In genomic region chr3:58704547-58704946, GRCm38 (mm10) we compare ENCODE assay signal across 21 mouse cellular contexts. TPM values are rescaled to one million over a fixed set of nuclear protein-coding genes. Genes with fewer than 3 reads are reported as not detected.
DNase-seq lines count a peak whose midpoint lies in the region; ATAC-seq and TF ChIP-seq lines count a peak whose summit lies in the region.
"Had no signal": no experiment of that assay in that cellular context is flagged by ENCODE, and none has a peak within 500 bp of the region (broad histone marks: within the 10 kb centered on the region; RNA-seq: fewer than 3 reads in every experiment).

No protein-coding gene starts in this region.

- no peaks in the 10 kb centered on the region for H3K4me1 ChIP-seq in heart, postnatal 0 days (ENCODE audit: control insufficient read depth, insufficient read depth)
- H3K4me1 ChIP-seq: forebrain, embryonic 15.5 days; limb, embryonic 12.5 days; liver, embryonic 13.5 days; midbrain, embryonic 12.5 days; neural tube, embryonic 12.5 days had no signal

- H3K4me3 ChIP-seq in heart, postnatal 0 days (ENCODE audit: low read depth, low read length) = no peak overlapping the region
- no peak overlapping the region for H3K4me3 ChIP-seq in left cerebral cortex, adult 2 months
- H3K4me3 ChIP-seq: forebrain, embryonic 15.5 days; heart, adult 2 months; limb, embryonic 12.5 days; liver, embryonic 13.5 days; midbrain, embryonic 12.5 days; neural tube, embryonic 12.5 days had no signal

- no peak for DNase-seq in heart, postnatal 0 days (ENCODE audit: low spot score)
- no peak for DNase-seq in heart, adult 18-20 months
- DNase-seq in left cerebral cortex, postnatal 4 days = peak; percentile 9
- DNase-seq in left cerebral cortex, adult 18-20 months (ENCODE audit: low spot score in 2 of 2) = no peak
- peak; percentile 20 for DNase-seq in retina, embryonic 14.5 days (ENCODE audit: low spot score)
- no peak for DNase-seq in retina, postnatal 1 day
- no peak for DNase-seq in left cerebral cortex, adult 2 months (ENCODE audit: extremely low spot score in 1 of 2, low spot score in 2 of 2)
- DNase-seq: adrenal gland, postnatal 36 days; cerebellum, adult 11 months; cerebellum, postnatal 36 days; gastrocnemius, postnatal 10 days; heart, adult 2 months; heart, postnatal 36 days; liver, embryonic 13.5 days; thymus, postnatal 25 days had no signal

- no peak for TF ChIP-seq EP300 in heart, postnatal 0 days (IDR thresholded peaks at IDR 0.05; ENCODE audit: low read depth)

- no peaks in the 10 kb centered on the region for H3K9me3 ChIP-seq in heart, postnatal 0 days (replicated peaks; ENCODE audit: control insufficient read depth, low read length)
- H3K9me3 ChIP-seq: forebrain, embryonic 15.5 days; limb, embryonic 12.5 days; liver, embryonic 13.5 days; midbrain, embryonic 12.5 days; neural tube, embryonic 12.5 days had no signal

- no peak overlapping the region for H3K9ac ChIP-seq in heart, postnatal 0 days (replicated peaks; ENCODE audit: low read depth, low read length)
- H3K9ac ChIP-seq: forebrain, embryonic 15.5 days; hindbrain, embryonic 14.5 days; limb, embryonic 12.5 days; liver, embryonic 13.5 days; midbrain, embryonic 12.5 days; neural tube, embryonic 12.5 days had no signal

- H3K36me3 ChIP-seq in heart, postnatal 0 days (replicated peaks; ENCODE audit: control insufficient read depth, insufficient read depth, low read length) = no peaks in the 10 kb centered on the region
- H3K36me3 ChIP-seq: forebrain, embryonic 15.5 days; limb, embryonic 12.5 days; liver, embryonic 13.5 days; midbrain, embryonic 12.5 days; neural tube, embryonic 12.5 days had no signal

- no peaks in the 10 kb centered on the region for H3K27me3 ChIP-seq in heart, postnatal 0 days (ENCODE audit: control insufficient read depth, insufficient read depth, low read length)
- H3K27me3 ChIP-seq: forebrain, embryonic 15.5 days; limb, embryonic 12.5 days; liver, embryonic 13.5 days; midbrain, embryonic 12.5 days; neural tube, embryonic 12.5 days had no signal

- no peak overlapping the region for H3K4me2 ChIP-seq in heart, postnatal 0 days (ENCODE audit: low read depth, low read length)
- H3K4me2 ChIP-seq: forebrain, embryonic 15.5 days; hindbrain, embryonic 14.5 days; limb, embryonic 12.5 days; liver, embryonic 13.5 days; midbrain, embryonic 12.5 days; neural tube, embryonic 12.5 days had no signal

- WGBS in heart, postnatal 0 days = 71% methylated on average over 4 of the region's 4 CpGs

- 0 out of 2 replicates have a peak, but pooled peaks have one; percentile 23 for TF ChIP-seq CTCF in heart, postnatal 0 days (IDR thresholded peaks at IDR 0.05; ENCODE audit: low read depth)
- no peak; the same call in 1 of the 2 replicates for TF ChIP-seq CTCF in left cerebral cortex, adult 2 months (IDR thresholded peaks at IDR 0.05)

- no peak overlapping the region for H3K27ac ChIP-seq in heart, postnatal 0 days (ENCODE audit: low read depth)
- no peak overlapping the region for H3K27ac ChIP-seq in left cerebral cortex, adult 2 months
- H3K27ac ChIP-seq: forebrain, embryonic 15.5 days; heart, adult 2 months; hindbrain, embryonic 14.5 days; limb, embryonic 12.5 days; liver, embryonic 13.5 days; midbrain, embryonic 12.5 days; neural tube, embryonic 12.5 days had no signal

- no peak for ATAC-seq in heart, postnatal 0 days (ENCODE audit: insufficient read depth, low read depth)
- 0 out of 2 replicates have a peak, but pooled peaks have one; percentile 25 for ATAC-seq in common myeloid progenitor, adult 5-6 weeks (replicated peaks; ENCODE audit: low read depth, poor library complexity, severe bottlenecking)
- ATAC-seq: forebrain, embryonic 15.5 days had no signal

- intact Hi-C loops in left cerebral cortex, postnatal 4 days (cut with DNase I) = no loop called here
- intact Hi-C loops in left cerebral cortex, adult 2 months (cut with DNase I) = no loop called here

RNA-seq across cellular contexts. Expression of gene Siah2, which starts 12.3 kb away (rescaled TPM):
- total RNA-seq in heart, postnatal 0 days (2014; rRNA removed; ENCODE audit: low replicate concordance) = 14.5 and 14.8 TPM in 2 replicates
- polyA plus RNA-seq in heart, postnatal 0 days (2015; fragmentation: Nextera tagmentation; extraction: Ambion mirVana) = 3.9 and 5.1 TPM in 2 replicates
- total RNA-seq in heart, adult 18-20 months (2021) = 10 to 100 TPM; 11.8 to 12.5 TPM
- total RNA-seq in left cerebral cortex, postnatal 4 days (2021) = 10 to 100 TPM; 19.4 to 23.2 TPM
- total RNA-seq in left cerebral cortex, adult 18-20 months (2021) = 10 to 100 TPM; 21.4 to 22.4 TPM
- 11.3 and 13.2 TPM in 2 replicates for total RNA-seq in common myeloid progenitor, adult 5-6 weeks (2017)
- total RNA-seq in left cerebral cortex, adult 2 months (2021) = 10 to 100 TPM; 17.2 to 22.0 TPM

Comparison
In these comparisons a context has a peak if more than half of its experiments do, and no peak if none do; other contexts are left out.
1. DNase-seq: peak in left cerebral cortex, postnatal 4 days (single experiment) and retina, embryonic 14.5 days (single experiment); none in heart, postnatal 0 days (single experiment), heart, adult 18-20 months (0 of 2), left cerebral cortex, adult 18-20 months (0 of 2), retina, postnatal 1 day (single experiment) and left cerebral cortex, adult 2 months (0 of 2).